15 mouse cellular contexts compared by ENCODE assay signal in the genomic region with DNA sequence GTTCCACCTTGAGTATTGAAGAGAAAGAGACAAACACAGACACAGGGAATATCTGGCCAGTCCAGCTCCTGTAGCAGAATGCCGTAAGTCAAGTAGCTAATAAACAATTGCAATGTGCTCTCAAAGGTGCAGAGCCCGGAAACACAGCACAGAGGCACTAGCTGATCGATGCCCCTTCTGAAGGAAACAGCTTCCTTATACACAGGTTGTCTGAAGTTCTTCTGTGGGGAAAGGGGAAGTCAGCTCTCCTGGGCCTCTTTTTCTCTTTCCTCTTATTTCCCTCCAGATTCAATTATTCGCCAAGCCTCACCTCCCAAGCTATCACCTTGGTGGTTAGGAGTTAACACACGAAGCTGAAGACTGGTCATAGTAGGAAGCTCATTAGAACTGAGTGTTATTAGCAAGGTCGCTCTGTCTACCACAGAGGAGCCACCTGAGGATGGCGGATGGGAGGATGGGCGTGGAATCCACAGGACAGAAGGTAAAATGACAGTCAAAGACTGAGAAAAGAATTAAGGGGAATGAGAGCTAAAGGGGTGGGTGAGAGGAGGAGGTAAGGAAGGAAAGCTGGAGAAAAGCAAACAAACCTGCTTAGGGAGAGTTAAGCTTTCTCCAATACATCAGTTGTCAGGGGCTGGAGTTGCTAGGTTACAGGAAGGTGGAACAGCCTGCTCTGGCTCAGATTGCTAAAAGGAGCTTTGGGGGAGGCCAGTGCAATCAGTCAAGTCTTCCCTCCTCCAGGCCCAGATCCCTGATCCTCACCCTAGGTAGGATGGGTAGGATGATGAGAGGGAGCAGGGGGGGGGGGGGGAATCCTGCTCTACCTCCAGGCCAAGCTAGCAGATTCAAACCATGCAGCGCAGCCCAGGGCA. TPM values are rescaled to one million over a fixed set of nuclear protein-coding genes. Genes with fewer than 3 reads are reported as not detected.
DNase-seq lines count a peak whose midpoint lies in the region; ATAC-seq lines count a peak whose summit lies in the region.
"Had no signal": no experiment of that assay in that cellular context is flagged by ENCODE, and none has a peak within 500 bp of the region (broad histone marks: within the 10 kb centered on the region; RNA-seq: fewer than 3 reads in every experiment).

No protein-coding gene starts in this region.

- H3K27me3 ChIP-seq in heart, embryonic 10.5 days (ENCODE audit: insufficient read depth, poor library complexity, severe bottlenecking): no peaks in the 10 kb centered on the region
- H3K27me3 ChIP-seq in midbrain, embryonic 11.5 days (ENCODE audit: control insufficient read depth, insufficient read depth, low read length): no peaks in the 10 kb centered on the region
- H3K27me3 ChIP-seq: heart, embryonic 12.5 days; Patski had no signal

- no peaks in the 10 kb centered on the region for H3K9me3 ChIP-seq in heart, embryonic 10.5 days
- no peaks in the 10 kb centered on the region for H3K9me3 ChIP-seq in midbrain, embryonic 11.5 days (ENCODE audit: control insufficient read depth, low read length)
- H3K9me3 ChIP-seq: heart, embryonic 12.5 days had no signal

- ATAC-seq in midbrain, embryonic 11.5 days (ENCODE audit: low FRiP score): peak; percentile 62; the same call in 1 of the 2 replicates
- ATAC-seq: CD4-positive, CD25-positive, alpha-beta regulatory T cell, adult 4 months; forebrain, embryonic 16.5 days; Patski had no signal

- H3K4me2 ChIP-seq in midbrain, embryonic 11.5 days: no peak overlapping the region
- H3K4me2 ChIP-seq: heart, embryonic 12.5 days had no signal

- peaks cover 19% of the 10 kb centered on the region for H3K4me1 ChIP-seq in heart, embryonic 10.5 days
- no peaks in the 10 kb centered on the region for H3K4me1 ChIP-seq in midbrain, embryonic 11.5 days (ENCODE audit: control insufficient read depth, insufficient read depth, low read length)

- no peak for DNase-seq in heart, embryonic 10.5 days (ENCODE audit: low spot score)
- DNase-seq in heart, adult 11 months: no peak
- peak; percentile 37 for DNase-seq in left cerebral cortex, adult 11 months (ENCODE audit: low spot score)
- DNase-seq in left cerebral cortex, postnatal 36 days (ENCODE audit: low spot score in 2 of 2): no peak
- DNase-seq in brain, adult 2 months (ENCODE audit: low read depth, low spot score): peak; percentile 82
- no peak for DNase-seq in midbrain, embryonic 11.5 days (ENCODE audit: low spot score, missing footprints)
- no peak for DNase-seq in thymus, postnatal 0 days (ENCODE audit: low spot score)
- DNase-seq in cerebellum, adult 8-10 months: no peak
- DNase-seq: adrenal gland, adult 2 months had no signal

- no peak overlapping the region for H3K4me3 ChIP-seq in heart, embryonic 10.5 days
- no peak overlapping the region for H3K4me3 ChIP-seq in midbrain, embryonic 11.5 days (ENCODE audit: low read depth, low read length)
- H3K4me3 ChIP-seq: heart, embryonic 12.5 days; left cerebral cortex, adult 2 months had no signal

- 0 out of 2 replicates have a peak overlapping the region, but pooled peaks have one; percentile 29 for H3K27ac ChIP-seq in heart, embryonic 10.5 days
- no peak overlapping the region for H3K27ac ChIP-seq in midbrain, embryonic 11.5 days (ENCODE audit: low read depth, low read length)
- H3K27ac ChIP-seq: left cerebral cortex, adult 2 months; liver, embryonic 14.5 days had no signal

- H3K9ac ChIP-seq in midbrain, embryonic 11.5 days (ENCODE audit: low read length): no peak overlapping the region
- H3K9ac ChIP-seq: heart, embryonic 12.5 days; liver, embryonic 14.5 days had no signal

- no peaks in the 10 kb centered on the region for H3K36me3 ChIP-seq in heart, embryonic 10.5 days
- no peaks in the 10 kb centered on the region for H3K36me3 ChIP-seq in midbrain, embryonic 11.5 days (ENCODE audit: control insufficient read depth, insufficient read depth, low read length)
- H3K36me3 ChIP-seq: heart, embryonic 12.5 days had no signal

- WGBS in heart, embryonic 10.5 days: 74% methylated on average over 9 of the region's 9 CpGs
- WGBS in midbrain, embryonic 11.5 days: 74% methylated on average over 9 of the region's 9 CpGs

- intact Hi-C loops in left cerebral cortex, postnatal 36 days (cut with DNase I): loop anchor here (5.0 kb wide), 1 partner anchor 54 kb away; a partner anchor contains a TSS

RNA-seq across cellular contexts. Expression of a gene that starts 55.3 kb away (rescaled TPM):
- polyA plus RNA-seq in heart, embryonic 10.5 days (2016; fragmentation: Nextera tagmentation; extraction: Ambion mirVana): 233 and 261 TPM in 2 replicates
- total RNA-seq in left cerebral cortex, postnatal 36 days (2021): 100 to 1,000 TPM; 380 to 391 TPM
- polyA plus RNA-seq in midbrain, embryonic 11.5 days (2014; fragmentation: Nextera tagmentation; extraction: Ambion mirVana): 247 and 272 TPM in 2 replicates
- 207 TPM in 2 replicates for polyA plus RNA-seq in thymus, postnatal 0 days (2015; fragmentation: Nextera tagmentation; extraction: Ambion mirVana)

Comparison
In these comparisons a context has a peak if more than half of its experiments do, and no peak if none do; other contexts are left out.
1. DNase-seq: peak in left cerebral cortex, adult 11 months (single experiment) and brain, adult 2 months (single experiment); none in heart, embryonic 10.5 days (single experiment), heart, adult 11 months (single experiment), left cerebral cortex, postnatal 36 days (0 of 2), midbrain, embryonic 11.5 days (single experiment), thymus, postnatal 0 days (single experiment) and cerebellum, adult 8-10 months (single experiment).